Mouse (Mus musculus): Measurements from ENCODE around the gene 2410131K14Rik.

DNA sequence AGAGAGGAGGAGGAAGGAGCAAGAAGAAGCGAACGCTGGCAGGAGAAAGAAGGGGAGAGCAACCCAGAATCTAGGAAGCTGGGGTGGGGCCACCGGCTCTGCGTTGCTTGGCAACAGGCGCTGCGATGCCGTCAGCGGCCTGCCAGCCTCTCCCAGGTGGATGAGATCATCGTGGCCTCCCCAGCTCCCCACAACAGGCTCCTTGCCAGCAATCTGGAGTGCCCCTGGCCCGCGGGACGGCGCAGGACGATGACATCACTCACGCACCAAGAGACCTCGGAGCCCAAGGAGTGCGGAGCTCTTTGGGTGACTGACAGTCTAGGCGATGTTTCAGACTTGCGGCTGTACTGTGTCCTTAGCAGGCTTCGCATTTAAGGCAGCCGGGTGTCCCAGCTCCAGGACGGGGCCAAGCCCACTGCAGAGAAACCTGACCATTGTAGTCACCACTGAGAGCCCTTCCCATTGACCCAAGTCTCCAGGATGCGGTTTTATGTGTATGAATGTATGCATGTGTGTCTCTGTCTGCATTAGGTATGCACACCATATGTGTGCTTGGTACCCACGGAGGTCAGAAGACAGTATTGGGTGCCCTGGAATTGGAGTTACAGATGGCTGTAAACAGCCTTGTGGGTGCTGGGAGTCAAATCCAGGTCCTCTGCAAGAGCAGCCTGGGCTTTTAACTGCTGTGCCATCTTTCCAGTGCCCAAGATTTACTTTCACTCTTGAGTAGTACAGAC lies 30.4 kb upstream of the 2410131K14Rik start:
- TF ChIP-seq CTCF (IDR thresholded peaks at IDR 0.05; ENCODE audit: low read depth) (no peak), EP300 (IDR thresholded peaks at IDR 0.05; ENCODE audit: low read depth) (no peak)

Data from liver, embryonic 14.5 days (tissue).